Mouse (Mus musculus) liver, adult (tissue): ENCODE results near the gene Htr6.

Experiments used
- GATA4 ChIP-seq: IDR thresholded peaks from 2 replicates; pipeline ENCODE4 v1.6.1; 2014; ENCODE audit warnings: mild to moderate bottlenecking, low read length; ENCODE audit not compliant: insufficient replicate concordance

The Htr6 gene

GRCm38 (mm10) chr4:139040084-139040839 is 35.1 kb downstream of the Htr6 start:
- TF ChIP-seq GATA4, result no peak

- TF ChIP-seq GATA4, result no peak
These were observed 37.4 kb downstream of the Htr6 start for GRCm38 (mm10) chr4:139037795-139038607.

GRCm38 (mm10) chr4:139035799-139036198 is 39.6 kb downstream of the Htr6 start:
- TF ChIP-seq GATA4, result no peak

- no peak for TF ChIP-seq GATA4
These were observed 40.4 kb downstream of the Htr6 start for GRCm38 (mm10) chr4:139034942-139035341.

GRCm38 (mm10) chr4:139034540-139034939 is 40.8 kb downstream of the Htr6 start:
- no peak for TF ChIP-seq GATA4

GRCm38 (mm10) chr4:139034010-139034367 is 41.4 kb downstream of the Htr6 start:
- TF ChIP-seq GATA4, result no peak

GRCm38 (mm10) chr4:139033263-139034009 is 41.9 kb downstream of the Htr6 start:
- TF ChIP-seq GATA4, result no peak

GRCm38 (mm10) chr4:139032521-139032920 is 42.8 kb downstream of the Htr6 start:
- no peak for TF ChIP-seq GATA4

- no peak for TF ChIP-seq GATA4
These were observed 44.7 kb downstream of the Htr6 start for GRCm38 (mm10) chr4:139030675-139031074.

- no peak for TF ChIP-seq GATA4
These were observed 51.0 kb downstream of the Htr6 start for GRCm38 (mm10) chr4:139024379-139024778.

- no peak for TF ChIP-seq GATA4
These were observed 55.0 kb downstream of the Htr6 start for GRCm38 (mm10) chr4:139020385-139020784.

GRCm38 (mm10) chr4:139019413-139019812 is 56.0 kb downstream of the Htr6 start:
- no peak for TF ChIP-seq GATA4

- no peak for TF ChIP-seq GATA4
These were observed 56.4 kb downstream of the Htr6 start for GRCm38 (mm10) chr4:139018976-139019375.

GRCm38 (mm10) chr4:139018388-139018787 is 57.0 kb downstream of the Htr6 start:
- TF ChIP-seq GATA4, result no peak

GRCm38 (mm10) chr4:139014793-139015192 is 60.6 kb downstream of the Htr6 start:
- no peak for TF ChIP-seq GATA4

GRCm38 (mm10) chr4:139013281-139013680 is 62.1 kb downstream of the Htr6 start:
- TF ChIP-seq GATA4, result no peak

- no peak for TF ChIP-seq GATA4
These were observed 64.1 kb downstream of the Htr6 start for GRCm38 (mm10) chr4:139011201-139011702.
